Mouse (Mus musculus) lung, adult 10 weeks (tissue): Measurements from ENCODE around the gene Unc93a2. TPM values are rescaled to one million over a fixed set of nuclear protein-coding genes. Genes with fewer than 3 reads are reported as not detected.

Experiments
- polyA plus RNA-seq: library from polyadenylated mRNA; stranded (reverse); fragments of 350-450 nt; fragmentation: Illumina TruSeq; extraction: RNeasy Lipid Tissue Mini Kit (QIAGEN cat#74804); gene quantifications from one replicate; pipeline ENCODE4 v1.2.3, GENCODE M21; 2014; ENCODE audit warnings: low read depth, low replicate concordance; ENCODE audit not compliant: insufficient read depth

Gene Unc93a2
- polyA plus RNA-seq, result 0.11 TPM

DNA sequence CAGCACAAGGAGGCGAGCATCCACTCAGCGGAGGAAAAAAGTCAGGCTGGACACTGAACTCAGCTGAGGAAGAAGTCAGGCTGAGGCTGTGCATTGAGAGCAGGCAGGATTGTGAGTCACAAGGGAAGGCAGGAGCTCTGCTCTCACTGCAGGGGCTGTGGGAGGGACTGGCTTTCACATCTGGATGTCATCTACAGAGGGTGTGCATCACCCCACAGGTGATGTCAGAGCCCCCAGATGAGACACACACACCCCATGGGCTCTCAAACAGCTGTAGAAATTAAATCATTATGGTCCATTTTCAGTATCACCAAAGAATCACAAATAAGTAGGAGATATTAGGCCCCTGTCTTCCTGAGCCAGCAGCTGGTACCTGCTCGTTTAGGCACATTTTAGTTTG, at the start of gene Unc93a2:
Unc93a2 (minus strand) TSS at position 101 of the 400 bp plus-strand sequence.

GRCm38 (mm10) chr17:7371879-7372278, 13.4 kb downstream of the Unc93a2 start, which contains the start of gene Gm49630:
TSS of gene Gm49630 (minus strand) at chr17:7371979.

DNA sequence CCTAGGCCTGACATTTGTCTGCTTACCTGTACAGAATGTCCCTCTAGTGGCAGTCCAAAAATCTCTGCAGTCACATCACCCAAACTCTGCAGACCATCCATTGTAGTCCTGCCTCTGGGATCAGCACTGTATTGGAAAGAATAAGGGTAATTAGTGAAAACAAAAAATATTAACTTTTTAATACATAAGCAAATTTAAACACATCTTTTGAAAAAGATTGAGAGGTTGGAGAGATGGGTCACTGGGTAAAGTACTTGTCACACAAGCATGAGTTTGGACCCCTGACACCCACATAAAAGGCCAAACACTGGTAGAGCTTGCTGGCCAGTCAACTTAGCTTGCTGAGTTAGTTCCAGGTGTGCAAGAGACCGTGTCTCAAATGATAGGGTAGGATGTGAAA, 32.7 kb downstream of the Unc93a2 start, which contains the start of gene Ttll2:
Ttll2 (minus strand) TSS at position 101 of the 400 bp plus-strand sequence.

GRCm38 (mm10) chr17:7324346-7324745, 60.9 kb downstream of the Unc93a2 start, which contains the start of gene Tcp10a:
TSS of gene Tcp10a (plus strand) at chr17:7324646.

Other genes with a start within 250 kb of the Unc93a2 start
- gene Rps6ka2, start 215.3 kb downstream of the Unc93a2 start, polyA plus RNA-seq, result 7.4 TPM
- gene Tcp10a, start 60.8 kb downstream of the Unc93a2 start, polyA plus RNA-seq, result not detected
- gene Ttll2, start 32.8 kb downstream of the Unc93a2 start, polyA plus RNA-seq, result not detected
- not detected for gene Gm49630, start 13.5 kb downstream of the Unc93a2 start, polyA plus RNA-seq